Mouse (Mus musculus) forebrain, embryonic 13.5 days (tissue): ENCODE results near the gene Ctla2a. TPM values are rescaled to one million over a fixed set of nuclear protein-coding genes. Genes with fewer than 3 reads are reported as not detected.
"Not testable (repeated sequence)": the region's sequence is repeated elsewhere in the genome, so short reads cannot be mapped to it uniquely, and the experiment has no call there.

Experiments used
- ATAC-seq: fragments of 200-750 bp; cut with Nextera tagmentation; 2 replicates; pipeline ENCODE4 v1.8.0; 2017
- H3K27ac ChIP-seq: fragments of 300-500 bp; sonication (generic); 2 replicates; pipeline ENCODE4 v1.5.1; 2015; ENCODE audit warnings: inconsistent platforms, mild to moderate bottlenecking, moderate library complexity
- H3K27me3 ChIP-seq: fragments of 300-500 bp; sonication (generic); 2 replicates; pipeline ENCODE4 v1.6.1; 2015; ENCODE audit warnings: mild to moderate bottlenecking, inconsistent platforms
- H3K36me3 ChIP-seq: fragments of 300-500 bp; sonication (generic); 2 replicates; pipeline ENCODE4 v1.6.1; 2015; ENCODE audit warnings: mild to moderate bottlenecking, inconsistent platforms; ENCODE audit not compliant: poor library complexity, severe bottlenecking
- H3K4me1 ChIP-seq: fragments of 300-500 bp; sonication (generic); 2 replicates; pipeline ENCODE4 v1.6.1; 2015; ENCODE audit warnings: inconsistent platforms
- H3K4me2 ChIP-seq: fragments of 300-500 bp; sonication (generic); 2 replicates; pipeline ENCODE4 v1.6.1; 2015; ENCODE audit warnings: inconsistent platforms, mild to moderate bottlenecking, moderate library complexity
- H3K4me3 ChIP-seq: fragments of 300-500 bp; sonication (generic); 2 replicates; pipeline ENCODE4 v1.5.1; 2015; ENCODE audit warnings: mild to moderate bottlenecking, inconsistent platforms
- H3K9ac ChIP-seq: fragments of 300-500 bp; sonication (generic); 2 replicates; pipeline ENCODE4 v1.6.1; 2015; ENCODE audit warnings: mild to moderate bottlenecking, inconsistent platforms
- H3K9me3 ChIP-seq: fragments of 300-500 bp; sonication (generic); replicated peaks from 2 replicates; pipeline ENCODE4 v1.6.1; 2016; ENCODE audit warnings: inconsistent platforms
- WGBS: fragments of 180-500 bp; shearing (Covaris S2); methylation state at CpG from one replicate; pipeline ENCODE4 v1.1.7; 2015; 5-methylcytosine and 5-hydroxymethylcytosine counted together
- polyA plus RNA-seq: library from polyadenylated mRNA; unstranded; fragments of >200 nt; fragmentation: Nextera tagmentation; extraction: Ambion mirVana; gene quantifications from 2 replicates; pipeline ENCODE4 v1.2.1, GENCODE M21; 2015

Gene Ctla2a
- polyA plus RNA-seq: 12.4 and 12.5 TPM in 2 replicates

GRCm38 (mm10) chr13:60936500-60936901, at the start of gene Ctla2a, which contains the start of gene Gm49391:
Gene Ctla2a (minus strand): TSS chr13:60936625.
Gene Gm49391 (minus strand): TSS chr13:60936571.
- no peak for ATAC-seq
- Histone ChIP-seq H3K9me3 (peaks cover 21% of the 10 kb centered on the region), H3K27ac (no peak within 1 kb of the TSS), H3K4me2 (no peak within 1 kb of the TSS), H3K27me3 (no peaks in the 10 kb centered on the region), H3K36me3 (no peaks in the 10 kb centered on the region), H3K9ac (no peak within 1 kb of the TSS), H3K4me1 (no peaks in the 10 kb centered on the region), H3K4me3 (no peak within 1 kb of the TSS)
- 65% methylated on average over 5 of the region's 5 CpGs for WGBS

- WGBS: 72% methylated on average over 4 of the region's 4 CpGs
- not testable (repeated sequence) for H3K4me2 ChIP-seq, ATAC-seq, H3K4me3 ChIP-seq, H3K27me3 ChIP-seq, H3K27ac ChIP-seq, H3K4me1 ChIP-seq, H3K9me3 ChIP-seq, H3K36me3 ChIP-seq, H3K9ac ChIP-seq
Observed at GRCm38 (mm10) chr13:60972319-60972718, 35.9 kb upstream of the Ctla2a start.

- not testable (repeated sequence) for H3K27ac ChIP-seq, ATAC-seq, H3K27me3 ChIP-seq, H3K4me1 ChIP-seq, H3K9ac ChIP-seq, H3K4me2 ChIP-seq, H3K4me3 ChIP-seq, H3K36me3 ChIP-seq
- 37% methylated on average over 5 of the region's 5 CpGs for WGBS
- H3K9me3 ChIP-seq: peaks cover 26% of the 10 kb centered on the region
Observed at GRCm38 (mm10) chr13:60963985-60964384, 27.6 kb upstream of the Ctla2a start.

GRCm38 (mm10) chr13:60961706-60962105, 25.3 kb upstream of the Ctla2a start:
- no peak overlapping the region for H3K4me3 ChIP-seq
- H3K9me3 ChIP-seq: peaks cover 31% of the 10 kb centered on the region
- H3K36me3 ChIP-seq: no peaks in the 10 kb centered on the region
- H3K4me1 ChIP-seq: no peaks in the 10 kb centered on the region
- no peak for ATAC-seq
- no peak overlapping the region for H3K4me2 ChIP-seq
- no peak overlapping the region for H3K9ac ChIP-seq
- H3K27ac ChIP-seq: no peak overlapping the region
- WGBS: 71% methylated on average over 5 of the region's 5 CpGs
- no peaks in the 10 kb centered on the region for H3K27me3 ChIP-seq

- H3K27ac ChIP-seq, H3K36me3 ChIP-seq, H3K27me3 ChIP-seq, H3K9ac ChIP-seq, H3K4me2 ChIP-seq, H3K4me1 ChIP-seq, H3K4me3 ChIP-seq, ATAC-seq: not testable (repeated sequence)
- 81% methylated on average over 3 of the region's 3 CpGs for WGBS
- H3K9me3 ChIP-seq: peaks cover 14% of the 10 kb centered on the region
Observed at GRCm38 (mm10) chr13:60941884-60942283, 5.5 kb upstream of the Ctla2a start, which contains the start of gene Tpbpa. Gene Tpbpa (minus strand): TSS chr13:60941984.

GRCm38 (mm10) chr13:60935490-60935889, 935 bp downstream of the Ctla2a start, which contains the start of gene Gm49393:
Gene Gm49393 (minus strand): TSS chr13:60935590.
- H3K9ac ChIP-seq, H3K27ac ChIP-seq, ATAC-seq, H3K27me3 ChIP-seq, H3K4me2 ChIP-seq, H3K36me3 ChIP-seq, H3K4me3 ChIP-seq, H3K4me1 ChIP-seq: not testable (repeated sequence)
- H3K9me3 ChIP-seq: peaks cover 17% of the 10 kb centered on the region
- WGBS: 80% methylated on average over 2 of the region's 2 CpGs

GRCm38 (mm10) chr13:60904780-60905179, 31.6 kb downstream of the Ctla2a start, which contains the start of gene Tpbpb:
Gene Tpbpb (minus strand): TSS chr13:60904880.
- H3K9me3 ChIP-seq: peaks cover 23% of the 10 kb centered on the region
- H3K4me2 ChIP-seq, H3K4me3 ChIP-seq, H3K27ac ChIP-seq, H3K27me3 ChIP-seq, H3K36me3 ChIP-seq, H3K4me1 ChIP-seq, H3K9ac ChIP-seq, ATAC-seq: not testable (repeated sequence)
- 93% methylated on average over 2 of the region's 2 CpGs for WGBS

- H3K4me3 ChIP-seq: no peak within 1 kb of the TSS
- no peak for ATAC-seq
- H3K4me1 ChIP-seq: no peaks in the 10 kb centered on the region
- H3K27me3 ChIP-seq: no peaks in the 10 kb centered on the region
- no peak within 1 kb of the TSS for H3K9ac ChIP-seq
- H3K36me3 ChIP-seq: no peaks in the 10 kb centered on the region
- 87% methylated on average over 3 of the region's 3 CpGs for WGBS
- H3K27ac ChIP-seq: no peak within 1 kb of the TSS
- H3K4me2 ChIP-seq: no peak within 1 kb of the TSS
- peaks cover 9% of the 10 kb centered on the region for H3K9me3 ChIP-seq
Observed at GRCm38 (mm10) chr13:60897328-60897727, 39.1 kb downstream of the Ctla2a start, which contains the start of gene Ctla2b. Gene Ctla2b (minus strand): TSS chr13:60897447.

GRCm38 (mm10) chr13:60896794-60897193, 39.6 kb downstream of the Ctla2a start, which contains the start of gene Gm49392:
Gene Gm49392 (minus strand): TSS chr13:60896894.
- not testable (repeated sequence) for H3K4me2 ChIP-seq, H3K27me3 ChIP-seq, H3K9ac ChIP-seq, H3K4me3 ChIP-seq, ATAC-seq, H3K27ac ChIP-seq, H3K9me3 ChIP-seq, H3K4me1 ChIP-seq, H3K36me3 ChIP-seq
- 94% methylated on average over 7 of the region's 8 CpGs for WGBS

GRCm38 (mm10) chr13:60895406-60896160, 40.8 kb downstream of the Ctla2a start:
- no peak for ATAC-seq
- no peaks in the 10 kb centered on the region for H3K27me3 ChIP-seq
- H3K36me3 ChIP-seq: no peaks in the 10 kb centered on the region
- H3K4me1 ChIP-seq: no peaks in the 10 kb centered on the region
- no peak overlapping the region for H3K27ac ChIP-seq
- no peak overlapping the region for H3K4me3 ChIP-seq
- H3K4me2 ChIP-seq: no peak overlapping the region
- peaks cover 3% of the 10 kb centered on the region for H3K9me3 ChIP-seq
- no peak overlapping the region for H3K9ac ChIP-seq

- H3K9me3 ChIP-seq: peaks cover 3% of the 10 kb centered on the region
- no peak for ATAC-seq
- 92% methylated on average over 1 of the region's 1 CpGs for WGBS
- H3K4me3 ChIP-seq: no peak overlapping the region
- H3K4me2 ChIP-seq: no peak overlapping the region
- no peaks in the 10 kb centered on the region for H3K4me1 ChIP-seq
- H3K36me3 ChIP-seq: no peaks in the 10 kb centered on the region
- no peaks in the 10 kb centered on the region for H3K27me3 ChIP-seq
- H3K9ac ChIP-seq: no peak overlapping the region
- no peak overlapping the region for H3K27ac ChIP-seq
Observed at GRCm38 (mm10) chr13:60892301-60892700, 44.1 kb downstream of the Ctla2a start.
